Mouse (Mus musculus): ENCODE data around the gene Olfr1324.
"Not testable (repeated sequence)": the region's sequence is repeated elsewhere in the genome, so short reads cannot be mapped to it uniquely, and the experiment has no call there.

DNA sequence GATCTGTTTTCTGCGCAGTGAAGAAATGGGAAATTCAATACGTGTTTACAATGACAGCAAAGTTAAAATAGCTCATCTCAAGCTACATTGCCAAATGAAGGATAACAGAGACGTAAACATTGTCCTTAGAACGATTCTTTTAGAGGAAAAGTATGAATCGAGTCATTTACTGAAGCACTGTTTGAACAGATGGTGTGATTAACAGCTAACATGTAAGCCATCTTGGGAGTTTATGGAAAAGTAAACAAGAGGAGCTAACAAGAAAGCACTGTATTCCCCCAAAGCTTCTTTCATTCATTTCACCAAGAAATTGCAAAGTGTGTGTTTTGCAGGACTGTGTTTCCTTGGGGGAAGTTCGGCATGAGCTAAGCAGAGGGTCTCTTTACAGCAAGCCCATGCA is 42.0 kb upstream of the Olfr1324 start:
- not testable (repeated sequence) for TF ChIP-seq CTCF, EP300 (IDR thresholded peaks at IDR 0.05; ENCODE audit: low read depth)
